In the genomic region with DNA sequence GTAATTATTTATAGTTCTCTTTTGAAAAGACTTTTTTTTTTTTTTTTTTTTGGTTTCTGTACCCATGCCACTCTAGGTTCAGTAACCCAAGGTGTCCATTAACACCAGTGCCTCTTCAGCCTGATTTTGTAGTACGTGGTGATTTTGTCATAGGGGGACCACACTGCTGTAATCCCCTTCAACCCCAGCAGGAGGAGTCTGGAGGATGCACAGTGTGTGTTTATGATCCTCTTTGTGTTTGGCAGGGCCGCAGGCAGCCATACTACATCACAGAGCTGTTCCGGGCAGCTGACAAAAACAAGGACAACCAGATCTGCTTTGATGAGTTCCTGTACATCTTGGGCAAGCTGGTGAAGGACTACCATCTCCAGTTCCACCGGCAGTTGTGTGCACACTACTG, we compare ENCODE assay signal across 13 mouse cellular contexts. TPM values are rescaled to one million over a fixed set of nuclear protein-coding genes. Genes with fewer than 3 reads are reported as not detected.
DNase-seq lines count a peak whose midpoint lies in the region; ATAC-seq and TF ChIP-seq lines count a peak whose summit lies in the region.
"Had no signal": no experiment of that assay in that cellular context is flagged by ENCODE, and none has a peak within 500 bp of the region (broad histone marks: within the 10 kb centered on the region; RNA-seq: fewer than 3 reads in every experiment).

No protein-coding gene starts in this region.

- H3K36me3 ChIP-seq in E14TG2a.4 (ENCODE audit: insufficient read depth, low read length) = no peaks in the 10 kb centered on the region

- no peaks in the 10 kb centered on the region for H3K9me3 ChIP-seq in E14TG2a.4 (ENCODE audit: low read length)

- H3K27me3 ChIP-seq in E14TG2a.4 (ENCODE audit: insufficient read depth, low read length) = peaks cover 6% of the 10 kb centered on the region; the same call in 1 of the 2 replicates

- peak; percentile 7 for DNase-seq in embryo, embryonic 10.5 days (ENCODE audit: low spot score)
- DNase-seq in embryo, embryonic 11 days = no peak
- no peak for DNase-seq in layer of hippocampus, adult 2 months (ENCODE audit: low spot score in 2 of 2)
- DNase-seq in layer of hippocampus, adult 8-10 months (ENCODE audit: low spot score in 2 of 2) = no peak
- DNase-seq in right cerebral cortex, postnatal 4 days = no peak
- no peak for DNase-seq in cerebellum, postnatal 36 days
- DNase-seq: adrenal gland, adult 8-10 months; cerebellum, adult 9-10 months; kidney, adult 11 months; lung, postnatal 36 days had no signal

- H3K27ac ChIP-seq in layer of hippocampus, adult 2 months = no peak overlapping the region

- TF ChIP-seq CTCF in layer of hippocampus, adult 2 months (conservative IDR thresholded peaks at IDR 0.05) = peak; percentile 54
- peak; percentile 43 for TF ChIP-seq CTCF in E14TG2a.4 (conservative IDR thresholded peaks at IDR 0.05; ENCODE audit: low read length)

- H3K4me1 ChIP-seq in E14TG2a.4 (replicated peaks; ENCODE audit: low read depth, low read length) = no peaks in the 10 kb centered on the region

- H3K4me3 ChIP-seq in layer of hippocampus, adult 2 months = no peak overlapping the region
- H3K4me3 ChIP-seq in E14TG2a.4 (replicated peaks; ENCODE audit: low read length) = no peak overlapping the region

- ATAC-seq in megakaryocyte, adult 5-6 weeks (ENCODE audit: poor library complexity, severe bottlenecking) = peak; percentile 53

RNA-seq across cellular contexts. Expression of a gene that starts 3.6 kb away (rescaled TPM):
- under 1 TPM; 0.37 to 0.67 TPM for total RNA-seq in layer of hippocampus, adult 2 months (2021)
- under 1 TPM in 3 of 4 experiments, not detected in 1; 0.34 to 0.62 (median 0.49) TPM for total RNA-seq in layer of hippocampus, adult 8-10 months (2022)
- 0.11 and 0.31 TPM in 2 replicates for total RNA-seq in megakaryocyte, adult 5-6 weeks (2015)
- 0.29 TPM in 1 of 2 replicates, not detected in the other for total RNA-seq in megakaryocyte, adult 5-6 weeks (2017)

RNA-seq across cellular contexts. Expression of a gene that starts 11.4 kb away (rescaled TPM):
- not detected for total RNA-seq in layer of hippocampus, adult 2 months (2021)
- total RNA-seq in layer of hippocampus, adult 8-10 months (2022) = 1 to 10 TPM in 1 of 4 experiments, not detected in 3; 1.2 TPM
- 16,705 and 21,369 TPM in 2 replicates for total RNA-seq in megakaryocyte, adult 5-6 weeks (2015)
- total RNA-seq in megakaryocyte, adult 5-6 weeks (2017) = 18,572 and 19,307 TPM in 2 replicates

RNA-seq across cellular contexts. Expression of a gene that starts 38.1 kb away (rescaled TPM):
- not detected for total RNA-seq in layer of hippocampus, adult 2 months (2021)
- 1 to 10 TPM in 1 of 4 experiments, not detected in 3; 1.1 TPM for total RNA-seq in layer of hippocampus, adult 8-10 months (2022)
- 25,767 and 33,746 TPM in 2 replicates for total RNA-seq in megakaryocyte, adult 5-6 weeks (2015)
- 12,484 and 18,004 TPM in 2 replicates for total RNA-seq in megakaryocyte, adult 5-6 weeks (2017)
- total RNA-seq: left cerebral cortex, postnatal 36 days had no signal

RNA-seq across cellular contexts. Expression of a gene that starts 44.7 kb away (rescaled TPM):
- 10 to 100 TPM; 18.4 to 21.8 TPM for total RNA-seq in layer of hippocampus, adult 2 months (2021)
- 10 to 100 TPM; 22.1 to 95.0 (median 51.5) TPM for total RNA-seq in layer of hippocampus, adult 8-10 months (2022)
- total RNA-seq in megakaryocyte, adult 5-6 weeks (2015) = 2,141 and 2,313 TPM in 2 replicates
- total RNA-seq in megakaryocyte, adult 5-6 weeks (2017) = 1,043 and 1,047 TPM in 2 replicates

RNA-seq across cellular contexts. Expression of a gene that starts 49.1 kb away (rescaled TPM):
- not detected for total RNA-seq in layer of hippocampus, adult 2 months (2021)
- total RNA-seq in layer of hippocampus, adult 8-10 months (2022) = not detected
- not detected in 2 replicates for total RNA-seq in megakaryocyte, adult 5-6 weeks (2015)
- total RNA-seq in megakaryocyte, adult 5-6 weeks (2017) = 3.4 TPM in 1 of 2 replicates, not detected in the other
- total RNA-seq: adrenal gland, adult 8-10 months; left cerebral cortex, postnatal 36 days had no signal

Comparison
In these comparisons a context has a peak if more than half of its experiments do, and no peak if none do; other contexts are left out.
1. RNA of a gene that starts 11.4 kb away (total RNA-seq): 16,705 to 21,369 TPM in megakaryocyte, adult 5-6 weeks; not detected in layer of hippocampus, adult 2 months and 1.2 TPM in layer of hippocampus, adult 8-10 months; every median in the first group is over 1,000 times any median in the second.
2. RNA of a gene that starts 38.1 kb away (total RNA-seq): 12,484 to 33,746 TPM in megakaryocyte, adult 5-6 weeks; not detected in layer of hippocampus, adult 2 months and 1.1 TPM in layer of hippocampus, adult 8-10 months; every median in the first group is over 1,000 times any median in the second.